Mouse (Mus musculus): ENCODE measurements around the gene Chmp6. TPM values are rescaled to one million over a fixed set of nuclear protein-coding genes. Genes with fewer than 3 reads are reported as not detected.

Gene Chmp6
- polyA plus RNA-seq, 1 experiment from 2014 or later, result 90.3 TPM

- H3K9me3 ChIP-seq (ENCODE audit: control insufficient read depth, low read length), result no peaks in the 10 kb centered on the region
- no peaks in the 10 kb centered on the region for H3K27me3 ChIP-seq (ENCODE audit: control insufficient read depth, insufficient read depth, low read depth, low read length)
- peak overlapping the region; percentile 84; the same call in 1 of the 2 replicates for H3K4me2 ChIP-seq (ENCODE audit: low read depth, low read length)
- H3K4me1 ChIP-seq (replicated peaks; ENCODE audit: control insufficient read depth, insufficient read depth, low read length), result peaks cover 37% of the 10 kb centered on the region
- H3K27ac ChIP-seq (ENCODE audit: low read length), result peak overlapping the region; percentile 71
- H3K36me3 ChIP-seq (ENCODE audit: control insufficient read depth, insufficient read depth, low read length), result peaks cover 33% of the 10 kb centered on the region
- H3K4me3 ChIP-seq (ENCODE audit: low read length), result no peak overlapping the region; the same call in 1 of the 2 replicates
- peak overlapping the region; percentile 98; the same call in 1 of the 2 replicates for H3K9ac ChIP-seq (ENCODE audit: low read length)
- no peak for ATAC-seq (ENCODE audit: low read depth)
- WGBS, result 59% methylated on average over 9 of the region's 9 CpGs
These were observed 2.4 kb downstream of the Chmp6 start for GRCm38 (mm10) chr11:119915666-119916065.

- peak; percentile 56 for ATAC-seq (ENCODE audit: low read depth)
- H3K27ac ChIP-seq (ENCODE audit: low read length), result peak overlapping the region; percentile 71
- H3K4me2 ChIP-seq (ENCODE audit: low read depth, low read length), result peak overlapping the region; percentile 16; the same call in 1 of the 2 replicates
- peaks cover 33% of the 10 kb centered on the region for H3K36me3 ChIP-seq (ENCODE audit: control insufficient read depth, insufficient read depth, low read length)
- WGBS, result 71% methylated on average over 15 of the region's 15 CpGs
- peaks cover 37% of the 10 kb centered on the region for H3K4me1 ChIP-seq (replicated peaks; ENCODE audit: control insufficient read depth, insufficient read depth, low read length)
- H3K27me3 ChIP-seq (ENCODE audit: control insufficient read depth, insufficient read depth, low read depth, low read length), result no peaks in the 10 kb centered on the region
- no peak overlapping the region; the same call in 1 of the 2 replicates for H3K4me3 ChIP-seq (ENCODE audit: low read length)
- no peaks in the 10 kb centered on the region for H3K9me3 ChIP-seq (ENCODE audit: control insufficient read depth, low read length)
- H3K9ac ChIP-seq (ENCODE audit: low read length), result 0 out of 2 replicates have a peak overlapping the region, but pooled peaks have one; percentile 98
These were observed 3.0 kb downstream of the Chmp6 start for GRCm38 (mm10) chr11:119916102-119916790.

DNA sequence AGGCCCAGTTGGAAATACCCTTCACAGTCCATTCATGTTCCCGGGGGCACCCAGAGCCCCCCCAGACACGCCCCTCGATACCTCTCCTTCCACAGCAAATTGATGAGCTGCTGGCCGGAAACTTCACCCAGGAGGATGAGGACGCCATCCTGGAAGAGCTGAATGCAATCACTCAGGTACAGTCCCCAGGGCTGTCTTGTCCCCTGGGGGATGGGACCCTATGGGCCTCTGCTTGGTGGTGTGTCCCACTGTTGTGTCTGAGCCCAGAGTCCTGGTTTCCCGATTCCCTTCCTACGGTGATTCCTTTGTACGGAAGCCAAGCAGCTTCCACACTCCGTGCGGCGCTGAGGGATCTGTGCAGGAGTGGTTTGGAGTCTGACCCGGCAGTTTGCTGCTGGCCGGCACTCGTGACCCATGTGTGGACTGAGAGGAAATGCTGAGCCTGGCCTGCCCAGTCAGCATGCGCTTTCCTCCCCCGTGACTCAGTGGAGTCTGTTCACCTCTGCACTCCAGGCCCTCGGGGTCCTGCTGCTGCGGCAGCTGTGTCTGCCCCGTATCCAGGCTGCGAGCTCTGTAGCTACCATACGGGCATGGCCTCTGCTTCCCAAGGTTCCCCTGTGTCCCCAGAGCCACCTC is 3.7 kb downstream of the Chmp6 start:
- peaks cover 33% of the 10 kb centered on the region for H3K36me3 ChIP-seq (ENCODE audit: control insufficient read depth, insufficient read depth, low read length)
- H3K4me2 ChIP-seq (ENCODE audit: low read depth, low read length), result peak overlapping the region; percentile 6; the same call in 1 of the 2 replicates
- no peak for ATAC-seq (ENCODE audit: low read depth)
- no peaks in the 10 kb centered on the region for H3K9me3 ChIP-seq (ENCODE audit: control insufficient read depth, low read length)
- 86% methylated on average over 21 of the region's 21 CpGs for WGBS
- H3K4me1 ChIP-seq (replicated peaks; ENCODE audit: control insufficient read depth, insufficient read depth, low read length), result peaks cover 37% of the 10 kb centered on the region
- no peaks in the 10 kb centered on the region for H3K27me3 ChIP-seq (ENCODE audit: control insufficient read depth, insufficient read depth, low read depth, low read length)
- H3K4me3 ChIP-seq (ENCODE audit: low read length), result no peak overlapping the region
- no peak overlapping the region for H3K9ac ChIP-seq (ENCODE audit: low read length)
- peak overlapping the region; percentile 28 for H3K27ac ChIP-seq (ENCODE audit: low read length)

- H3K4me3 ChIP-seq (ENCODE audit: low read length), result no peak overlapping the region
- H3K27me3 ChIP-seq (ENCODE audit: control insufficient read depth, insufficient read depth, low read depth, low read length), result no peaks in the 10 kb centered on the region
- H3K9ac ChIP-seq (ENCODE audit: low read length), result no peak overlapping the region
- no peak overlapping the region for H3K27ac ChIP-seq (ENCODE audit: low read length)
- peaks cover 33% of the 10 kb centered on the region for H3K36me3 ChIP-seq (ENCODE audit: control insufficient read depth, insufficient read depth, low read length)
- WGBS, result 83% methylated on average over 7 of the region's 7 CpGs
- ATAC-seq (ENCODE audit: low read depth), result no peak
- no peak overlapping the region for H3K4me2 ChIP-seq (ENCODE audit: low read depth, low read length)
- peaks cover 27% of the 10 kb centered on the region for H3K4me1 ChIP-seq (replicated peaks; ENCODE audit: control insufficient read depth, insufficient read depth, low read length)
- no peaks in the 10 kb centered on the region for H3K9me3 ChIP-seq (ENCODE audit: control insufficient read depth, low read length)
These were observed 5.3 kb downstream of the Chmp6 start for GRCm38 (mm10) chr11:119918521-119918920.

GRCm38 (mm10) chr11:119919432-119919831 is 6.2 kb downstream of the Chmp6 start:
- Histone ChIP-seq H3K9me3 (ENCODE audit: control insufficient read depth, low read length) (no peaks in the 10 kb centered on the region), H3K36me3 (ENCODE audit: control insufficient read depth, insufficient read depth, low read length) (peaks cover 33% of the 10 kb centered on the region), H3K4me3 (ENCODE audit: low read length) (no peak overlapping the region), H3K4me1 (replicated peaks; ENCODE audit: control insufficient read depth, insufficient read depth, low read length) (peaks cover 24% of the 10 kb centered on the region), H3K4me2 (ENCODE audit: low read depth, low read length) (no peak overlapping the region), H3K27me3 (ENCODE audit: control insufficient read depth, insufficient read depth, low read depth, low read length) (no peaks in the 10 kb centered on the region), H3K27ac (ENCODE audit: low read length) (no peak overlapping the region), H3K9ac (ENCODE audit: low read length) (no peak overlapping the region)
- 98% methylated on average over 4 of the region's 4 CpGs for WGBS
- ATAC-seq (ENCODE audit: low read depth), result no peak

DNA sequence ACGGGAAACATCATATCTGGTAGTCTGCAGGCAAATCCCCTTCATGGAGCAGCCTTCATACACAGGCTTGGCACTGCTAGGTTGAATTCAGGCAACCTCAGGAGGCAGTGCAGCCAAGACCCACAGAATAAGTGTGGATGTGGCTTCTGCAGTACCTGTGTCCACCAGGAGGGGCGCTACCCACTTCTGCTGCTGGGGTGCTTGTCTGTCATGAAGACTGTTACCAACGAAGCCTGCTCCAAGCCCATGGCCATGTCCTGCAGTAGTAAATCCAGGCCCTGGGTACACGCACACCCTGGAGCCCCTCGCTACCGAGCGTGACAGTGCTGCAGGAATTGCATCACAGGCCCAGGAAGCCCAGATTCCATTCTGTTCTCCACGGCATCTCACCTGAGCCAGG is 6.7 kb downstream of the Chmp6 start:
- Histone ChIP-seq H3K9ac (ENCODE audit: low read length) (no peak overlapping the region), H3K4me2 (ENCODE audit: low read depth, low read length) (no peak overlapping the region), H3K36me3 (ENCODE audit: control insufficient read depth, insufficient read depth, low read length) (peaks cover 33% of the 10 kb centered on the region), H3K27ac (ENCODE audit: low read length) (no peak overlapping the region), H3K4me1 (replicated peaks; ENCODE audit: control insufficient read depth, insufficient read depth, low read length) (peaks cover 20% of the 10 kb centered on the region), H3K27me3 (ENCODE audit: control insufficient read depth, insufficient read depth, low read depth, low read length) (no peaks in the 10 kb centered on the region), H3K9me3 (ENCODE audit: control insufficient read depth, low read length) (no peaks in the 10 kb centered on the region), H3K4me3 (ENCODE audit: low read length) (no peak overlapping the region)
- no peak for ATAC-seq (ENCODE audit: low read depth)
- WGBS, result 63% methylated on average over 8 of the region's 8 CpGs

DNA sequence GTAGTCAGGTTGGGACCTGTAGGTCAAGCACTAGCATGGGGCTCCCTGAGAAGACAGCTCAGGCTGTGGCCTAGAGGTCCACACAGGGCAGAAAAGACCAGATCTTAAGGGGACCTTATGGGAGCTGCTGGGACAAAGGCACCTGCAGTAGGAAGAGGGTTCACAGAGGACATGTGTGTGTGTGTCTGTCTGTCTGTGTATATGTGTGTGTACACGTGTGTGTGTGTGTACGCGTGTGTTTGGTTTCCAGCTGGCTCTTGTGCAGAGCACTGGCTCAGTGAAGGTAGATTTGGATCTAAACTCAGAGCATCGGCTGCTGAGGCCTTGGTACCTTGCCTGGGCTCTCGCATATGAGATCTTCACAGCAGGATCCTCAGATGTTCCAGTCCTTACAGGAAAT is 7.4 kb downstream of the Chmp6 start:
- Histone ChIP-seq H3K27me3 (ENCODE audit: control insufficient read depth, insufficient read depth, low read depth, low read length) (no peaks in the 10 kb centered on the region), H3K27ac (ENCODE audit: low read length) (no peak overlapping the region), H3K4me1 (replicated peaks; ENCODE audit: control insufficient read depth, insufficient read depth, low read length) (peaks cover 12% of the 10 kb centered on the region), H3K9me3 (ENCODE audit: control insufficient read depth, low read length) (no peaks in the 10 kb centered on the region), H3K4me2 (ENCODE audit: low read depth, low read length) (no peak overlapping the region), H3K36me3 (ENCODE audit: control insufficient read depth, insufficient read depth, low read length) (peaks cover 33% of the 10 kb centered on the region), H3K9ac (ENCODE audit: low read length) (no peak overlapping the region), H3K4me3 (ENCODE audit: low read length) (no peak overlapping the region)
- ATAC-seq (ENCODE audit: low read depth), result no peak
- WGBS, result 84% methylated on average over 5 of the region's 5 CpGs

GRCm38 (mm10) chr11:119925176-119925575 is 11.9 kb downstream of the Chmp6 start:
- Histone ChIP-seq H3K27me3 (ENCODE audit: control insufficient read depth, insufficient read depth, low read depth, low read length) (no peaks in the 10 kb centered on the region), H3K4me2 (ENCODE audit: low read depth, low read length) (no peak overlapping the region), H3K9ac (ENCODE audit: low read length) (no peak overlapping the region), H3K27ac (ENCODE audit: low read length) (no peak overlapping the region), H3K36me3 (ENCODE audit: control insufficient read depth, insufficient read depth, low read length) (0 out of 2 replicates have a peak, but pooled peaks cover 1% of the 10 kb centered on the region), H3K9me3 (ENCODE audit: control insufficient read depth, low read length) (no peaks in the 10 kb centered on the region), H3K4me3 (ENCODE audit: low read length) (no peak overlapping the region), H3K4me1 (replicated peaks; ENCODE audit: control insufficient read depth, insufficient read depth, low read length) (no peaks in the 10 kb centered on the region)
- 0 out of 2 replicates have a peak, but pooled peaks have one; percentile 10 for ATAC-seq (ENCODE audit: low read depth)
- WGBS, result 68% methylated on average over 5 of the region's 5 CpGs

DNA sequence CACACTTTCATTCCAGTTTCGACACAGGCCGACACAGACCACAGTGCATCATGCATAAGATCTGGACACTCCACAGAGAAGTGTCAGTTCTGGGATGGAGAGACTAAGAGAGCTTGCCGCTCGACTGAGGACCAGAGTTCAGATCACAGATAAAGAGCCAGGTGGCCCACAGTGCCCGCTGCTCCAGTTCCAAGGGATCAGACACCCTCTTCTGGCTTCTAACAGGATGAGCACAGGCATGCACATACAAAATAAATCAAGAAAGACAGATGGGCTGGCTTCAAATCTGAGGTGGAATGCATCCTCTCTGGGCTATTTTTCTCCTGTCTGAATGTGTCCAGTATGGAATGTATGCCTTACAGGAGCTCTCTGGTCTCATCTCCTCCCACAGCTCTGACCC is 13.5 kb downstream of the Chmp6 start:
- Histone ChIP-seq H3K27me3 (ENCODE audit: control insufficient read depth, insufficient read depth, low read depth, low read length) (no peaks in the 10 kb centered on the region), H3K4me2 (ENCODE audit: low read depth, low read length) (no peak overlapping the region), H3K9ac (ENCODE audit: low read length) (no peak overlapping the region), H3K36me3 (ENCODE audit: control insufficient read depth, insufficient read depth, low read length) (no peaks in the 10 kb centered on the region), H3K27ac (ENCODE audit: low read length) (no peak overlapping the region), H3K4me1 (replicated peaks; ENCODE audit: control insufficient read depth, insufficient read depth, low read length) (no peaks in the 10 kb centered on the region), H3K4me3 (ENCODE audit: low read length) (no peak overlapping the region), H3K9me3 (ENCODE audit: control insufficient read depth, low read length) (0 out of 2 replicates have a peak, but pooled peaks cover 3% of the 10 kb centered on the region)
- WGBS, result 55% methylated on average over 5 of the region's 5 CpGs
- ATAC-seq (ENCODE audit: low read depth), result no peak

All from lung, embryonic 16.5 days (tissue).